Mouse (Mus musculus): Measurements from ENCODE around the gene Mpo.

GRCm38 (mm10) chr11:87745632-87746555 lies 47.5 kb upstream of the Mpo start:
- TF ChIP-seq CTCF (IDR thresholded peaks at IDR 0.05; ENCODE audit: insufficient read depth, low read depth, low read length) (no peak), POLR2A (IDR thresholded peaks at IDR 0.05; ENCODE audit: insufficient read depth, low read depth, low read length) (no peak)

Measured in olfactory bulb, adult 2 months (tissue).